Mouse (Mus musculus) left cerebral cortex, adult 6 months (tissue): ENCODE measurements around the gene Psg28. TPM values are rescaled to one million over a fixed set of nuclear protein-coding genes. Genes with fewer than 3 reads are reported as not detected.

Source experiments
- long read RNA-seq, 2 experiments: library from polyadenylated mRNA; unstranded; transcript quantifications; one replicate each; pipeline ENCODE4 v2.0.0; 2019 to 2020
- polyA plus RNA-seq: library from polyadenylated mRNA; unstranded; fragments of <200 nt; fragmentation: Nextera tagmentation; gene quantifications from 2 replicates; pipeline ENCODE4 v1.2.3, GENCODE M21; 2021

The Psg28 gene
- not detected in 2 replicates for polyA plus RNA-seq
- long read RNA-seq, experiment 1 = 0 reads
- long read RNA-seq, experiment 2 = 0 reads

DNA sequence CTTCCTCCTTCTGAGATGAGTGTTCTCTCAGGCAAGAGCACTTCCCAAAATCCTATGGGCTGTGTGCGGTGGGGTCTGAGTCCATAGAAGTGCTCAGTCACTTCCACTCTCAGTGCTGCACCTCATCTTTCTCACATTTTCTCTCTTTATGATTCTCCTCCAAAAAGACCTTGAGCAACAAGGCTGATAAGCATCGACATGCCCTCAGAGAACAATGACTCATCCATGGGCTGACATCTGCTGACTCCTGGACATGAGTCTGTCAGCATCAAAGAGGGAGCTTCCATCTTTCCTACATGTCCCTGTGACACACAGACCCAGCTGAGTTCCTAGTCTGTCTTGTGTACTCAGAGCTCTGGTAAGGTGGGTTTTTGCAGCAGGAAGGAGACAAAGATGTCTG is at the start of gene Psg28:
Psg28 (minus strand) TSS at position 101 of the 400 bp plus-strand sequence.

Other genes starting within 250 kb of the Psg28 start
- not detected in 2 replicates for gene Mill1, start 186.7 kb downstream of the Psg28 start, polyA plus RNA-seq
- not detected in 2 replicates for gene Psg18, start 77.0 kb downstream of the Psg28 start, polyA plus RNA-seq
- not detected in 2 replicates for gene Psg26, start 52.1 kb upstream of the Psg28 start, polyA plus RNA-seq
- gene Psg25, start 100.2 kb upstream of the Psg28 start, polyA plus RNA-seq = not detected in 2 replicates
- not detected in 2 replicates for gene Psg27, start 135.3 kb upstream of the Psg28 start, polyA plus RNA-seq
- not detected in 2 replicates for gene Psg23, start 184.5 kb upstream of the Psg28 start, polyA plus RNA-seq
- not detected in 2 replicates for gene Psg21, start 224.7 kb upstream of the Psg28 start, polyA plus RNA-seq